Comparison of ENCODE assay signal across 8 mouse cellular contexts in genomic region chr10:111972542-111973361, GRCm38 (mm10). TPM values are rescaled to one million over a fixed set of nuclear protein-coding genes. Genes with fewer than 3 reads are reported as not detected.
DNase-seq lines count a peak whose midpoint lies in the region; ATAC-seq and TF ChIP-seq lines count a peak whose summit lies in the region.

Krr1 (plus strand) TSS chr10:111972664.

- H3K27me3 ChIP-seq in E14TG2a.4 (ENCODE audit: insufficient read depth, low read length): peaks cover 6% of the 10 kb centered on the region
- 0 out of 2 replicates have a peak, but pooled peaks cover 3% of the 10 kb centered on the region for H3K27me3 ChIP-seq in forebrain, embryonic 12.5 days
- no peaks in the 10 kb centered on the region for H3K27me3 ChIP-seq in heart, postnatal 0 days (ENCODE audit: control insufficient read depth, insufficient read depth, low read length)
- no peaks in the 10 kb centered on the region for H3K27me3 ChIP-seq in liver, embryonic 16.5 days (ENCODE audit: control insufficient read depth, insufficient read depth, low read depth, low read length)
- no peaks in the 10 kb centered on the region for H3K27me3 ChIP-seq in neural tube, embryonic 13.5 days
- no peaks in the 10 kb centered on the region for H3K27me3 ChIP-seq in testis, adult 2 months (ENCODE audit: control insufficient read depth, insufficient read depth, low read length)

- no peaks in the 10 kb centered on the region for H3K9me3 ChIP-seq in E14TG2a.4 (ENCODE audit: low read length)
- no peaks in the 10 kb centered on the region for H3K9me3 ChIP-seq in forebrain, embryonic 12.5 days
- H3K9me3 ChIP-seq in heart, postnatal 0 days (replicated peaks; ENCODE audit: control insufficient read depth, low read length): peaks cover 4% of the 10 kb centered on the region; the same call in 1 of the 2 replicates
- no peaks in the 10 kb centered on the region for H3K9me3 ChIP-seq in liver, embryonic 16.5 days (replicated peaks; ENCODE audit: control insufficient read depth, low read length)
- H3K9me3 ChIP-seq in neural tube, embryonic 13.5 days: no peaks in the 10 kb centered on the region

- peak within 1 kb of the TSS; percentile 80 for H3K9ac ChIP-seq in forebrain, embryonic 12.5 days
- H3K9ac ChIP-seq in heart, postnatal 0 days (replicated peaks; ENCODE audit: low read depth, low read length): peak within 1 kb of the TSS; percentile 82
- H3K9ac ChIP-seq in liver, embryonic 16.5 days (ENCODE audit: low read depth, low read length): peak within 1 kb of the TSS; percentile 55
- peak within 1 kb of the TSS; percentile 79 for H3K9ac ChIP-seq in neural tube, embryonic 13.5 days

- TF ChIP-seq POLR2A in testis, adult 2 months (IDR thresholded peaks at IDR 0.05; ENCODE audit: control insufficient read depth, low read depth, low read length): peak; percentile 66

- peaks cover 38% of the 10 kb centered on the region for H3K4me1 ChIP-seq in E14TG2a.4 (replicated peaks; ENCODE audit: low read depth, low read length)
- peaks cover 8% of the 10 kb centered on the region for H3K4me1 ChIP-seq in forebrain, embryonic 12.5 days
- peaks cover 8% of the 10 kb centered on the region for H3K4me1 ChIP-seq in heart, postnatal 0 days (ENCODE audit: control insufficient read depth, insufficient read depth)
- peaks cover 7% of the 10 kb centered on the region for H3K4me1 ChIP-seq in liver, embryonic 16.5 days (ENCODE audit: control insufficient read depth, low read depth, low read length)
- peaks cover 11% of the 10 kb centered on the region for H3K4me1 ChIP-seq in neural tube, embryonic 13.5 days (replicated peaks)
- H3K4me1 ChIP-seq in testis, adult 2 months (ENCODE audit: control insufficient read depth, insufficient read depth, low read length): 0 out of 2 replicates have a peak, but pooled peaks cover 2% of the 10 kb centered on the region

- peak within 1 kb of the TSS; percentile 65 for H3K27ac ChIP-seq in forebrain, embryonic 12.5 days
- H3K27ac ChIP-seq in heart, postnatal 0 days (ENCODE audit: low read depth): peak within 1 kb of the TSS; percentile 82
- H3K27ac ChIP-seq in liver, embryonic 16.5 days (ENCODE audit: low read length): 0 out of 2 replicates have a peak within 1 kb of the TSS, but pooled peaks have one; percentile 0
- peak within 1 kb of the TSS; percentile 39 for H3K27ac ChIP-seq in neural tube, embryonic 13.5 days (replicated peaks)
- H3K27ac ChIP-seq in testis, adult 2 months (ENCODE audit: control insufficient read depth, insufficient read depth, low read depth, low read length): peak within 1 kb of the TSS; percentile 79

- peaks cover 28% of the 10 kb centered on the region for H3K36me3 ChIP-seq in E14TG2a.4 (ENCODE audit: insufficient read depth, low read length)
- peaks cover 4% of the 10 kb centered on the region for H3K36me3 ChIP-seq in forebrain, embryonic 12.5 days (replicated peaks)
- peaks cover 10% of the 10 kb centered on the region; the same call in 1 of the 2 replicates for H3K36me3 ChIP-seq in heart, postnatal 0 days (replicated peaks; ENCODE audit: control insufficient read depth, insufficient read depth, low read length)
- no peaks in the 10 kb centered on the region for H3K36me3 ChIP-seq in liver, embryonic 16.5 days (ENCODE audit: control insufficient read depth, insufficient read depth)
- peaks cover 17% of the 10 kb centered on the region for H3K36me3 ChIP-seq in neural tube, embryonic 13.5 days
- H3K36me3 ChIP-seq in testis, adult 2 months (ENCODE audit: control insufficient read depth, insufficient read depth, low read length): no peaks in the 10 kb centered on the region

- peak; percentile 97 for ATAC-seq in forebrain, embryonic 12.5 days (ENCODE audit: low FRiP score)
- ATAC-seq in heart, postnatal 0 days (ENCODE audit: insufficient read depth, low read depth): peak; percentile 99
- peak; percentile 99 for ATAC-seq in liver, embryonic 16.5 days (ENCODE audit: low read depth)
- peak; percentile 97 for ATAC-seq in neural tube, embryonic 13.5 days (ENCODE audit: low read depth)

- WGBS in forebrain, embryonic 12.5 days: under 1% methylated on average over 51 of the region's 51 CpGs
- WGBS in heart, postnatal 0 days: under 1% methylated on average over 51 of the region's 51 CpGs
- under 1% methylated on average over 51 of the region's 51 CpGs for WGBS in liver, embryonic 16.5 days (ENCODE audit: insufficient replicate concordance)
- under 1% methylated on average over 51 of the region's 51 CpGs for WGBS in neural tube, embryonic 13.5 days

- H3K4me2 ChIP-seq in forebrain, embryonic 12.5 days: peak within 1 kb of the TSS; percentile 69
- H3K4me2 ChIP-seq in heart, postnatal 0 days (ENCODE audit: low read depth, low read length): peak within 1 kb of the TSS; percentile 94
- H3K4me2 ChIP-seq in liver, embryonic 16.5 days (ENCODE audit: low read depth, low read length): peak within 1 kb of the TSS; percentile 78
- H3K4me2 ChIP-seq in neural tube, embryonic 13.5 days: peak within 1 kb of the TSS; percentile 89

- peak; percentile 80 for TF ChIP-seq EP300 in heart, postnatal 0 days (IDR thresholded peaks at IDR 0.05; ENCODE audit: low read depth)

- H3K4me3 ChIP-seq in E14TG2a.4 (replicated peaks; ENCODE audit: low read length): peak within 1 kb of the TSS; percentile 99
- H3K4me3 ChIP-seq in forebrain, embryonic 12.5 days (replicated peaks): peak within 1 kb of the TSS; percentile 84
- H3K4me3 ChIP-seq in heart, postnatal 0 days (ENCODE audit: low read depth, low read length): peak within 1 kb of the TSS; percentile 87
- peak within 1 kb of the TSS; percentile 63 for H3K4me3 ChIP-seq in liver, embryonic 16.5 days (ENCODE audit: low read depth, low read length)
- peak within 1 kb of the TSS; percentile 95 for H3K4me3 ChIP-seq in neural tube, embryonic 13.5 days
- peak within 1 kb of the TSS; percentile 93 for H3K4me3 ChIP-seq in testis, adult 2 months (ENCODE audit: control insufficient read depth, low read depth, low read length)

- DNase-seq in c-Kit-positive CD71-positive TER-119-positive erythroid progenitor cells, embryonic 14.5 days (ENCODE audit: low spot score): peak; percentile 89
- DNase-seq in heart, postnatal 0 days (ENCODE audit: low spot score): peak; percentile 96
- peak; percentile 88 to 92 for DNase-seq in kidney, postnatal 4 days

- no peak for TF ChIP-seq CTCF in E14TG2a.4 (conservative IDR thresholded peaks at IDR 0.05; ENCODE audit: low read length)
- TF ChIP-seq CTCF in heart, postnatal 0 days (IDR thresholded peaks at IDR 0.05; ENCODE audit: low read depth): no peak
- TF ChIP-seq CTCF in testis, adult 2 months (IDR thresholded peaks at IDR 0.05; ENCODE audit: control insufficient read depth, insufficient read depth, insufficient replicate concordance, low read depth, low read length): no peak

RNA-seq across cellular contexts. Expression of gene Krr1, which starts in this region (rescaled TPM):
- 59.1 and 61.2 TPM in 2 replicates for polyA plus RNA-seq in forebrain, embryonic 12.5 days (2016; fragmentation: Nextera tagmentation; extraction: Ambion mirVana)
- total RNA-seq in heart, postnatal 0 days (2014; rRNA removed; ENCODE audit: low replicate concordance): 14.9 and 15.9 TPM in 2 replicates
- 15.3 and 16.0 TPM in 2 replicates for polyA plus RNA-seq in heart, postnatal 0 days (2015; fragmentation: Nextera tagmentation; extraction: Ambion mirVana)
- 16.1 and 17.2 TPM in 2 replicates for polyA plus RNA-seq in liver, embryonic 16.5 days (2015; fragmentation: Nextera tagmentation; extraction: Ambion mirVana)
- polyA plus RNA-seq in neural tube, embryonic 13.5 days (2015; fragmentation: Nextera tagmentation; extraction: Ambion mirVana): 43.4 and 46.6 TPM in 2 replicates
- polyA plus RNA-seq in testis, adult 2 months (2012; rRNA removed): 6.0 and 7.2 TPM in 2 replicates

Comparison
In these comparisons a context has a peak if more than half of its experiments do, and no peak if none do; other contexts are left out.
1. Peak in every context shown above with its lines: DNase-seq, ATAC-seq, H3K4me3 ChIP-seq and H3K27ac ChIP-seq.
2. H3K27ac ChIP-seq: peak in every context shown above with its lines; median percentile 82 in heart, postnatal 0 days; 79 in testis, adult 2 months; 65 in forebrain, embryonic 12.5 days; 39 in neural tube, embryonic 13.5 days; 0 in liver, embryonic 16.5 days.